Mouse (Mus musculus): ENCODE data around the gene Ccdc97.

Ccdc97 gene

DNA sequence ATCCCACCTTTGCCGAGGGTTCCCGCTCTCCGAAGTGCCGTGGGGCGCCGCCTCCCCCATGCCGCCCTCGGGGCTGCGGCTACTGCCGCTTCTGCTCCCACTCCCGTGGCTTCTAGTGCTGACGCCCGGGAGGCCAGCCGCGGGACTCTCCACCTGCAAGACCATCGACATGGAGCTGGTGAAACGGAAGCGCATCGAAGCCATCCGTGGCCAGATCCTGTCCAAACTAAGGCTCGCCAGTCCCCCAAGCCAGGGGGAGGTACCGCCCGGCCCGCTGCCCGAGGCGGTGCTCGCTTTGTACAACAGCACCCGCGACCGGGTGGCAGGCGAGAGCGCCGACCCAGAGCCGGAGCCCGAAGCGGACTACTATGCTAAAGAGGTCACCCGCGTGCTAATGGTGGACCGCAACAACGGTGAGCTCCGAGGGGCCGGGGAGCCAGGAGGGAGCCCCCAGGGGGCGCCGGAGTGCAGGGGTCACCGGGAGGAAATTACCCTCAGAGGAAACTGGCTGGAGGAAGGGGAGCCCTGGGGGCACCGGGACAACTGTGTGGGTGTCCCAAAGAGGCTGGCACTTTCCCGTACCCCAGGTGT, 31.0 kb downstream of the Ccdc97 start:
- DNase-seq: no peak

DNA sequence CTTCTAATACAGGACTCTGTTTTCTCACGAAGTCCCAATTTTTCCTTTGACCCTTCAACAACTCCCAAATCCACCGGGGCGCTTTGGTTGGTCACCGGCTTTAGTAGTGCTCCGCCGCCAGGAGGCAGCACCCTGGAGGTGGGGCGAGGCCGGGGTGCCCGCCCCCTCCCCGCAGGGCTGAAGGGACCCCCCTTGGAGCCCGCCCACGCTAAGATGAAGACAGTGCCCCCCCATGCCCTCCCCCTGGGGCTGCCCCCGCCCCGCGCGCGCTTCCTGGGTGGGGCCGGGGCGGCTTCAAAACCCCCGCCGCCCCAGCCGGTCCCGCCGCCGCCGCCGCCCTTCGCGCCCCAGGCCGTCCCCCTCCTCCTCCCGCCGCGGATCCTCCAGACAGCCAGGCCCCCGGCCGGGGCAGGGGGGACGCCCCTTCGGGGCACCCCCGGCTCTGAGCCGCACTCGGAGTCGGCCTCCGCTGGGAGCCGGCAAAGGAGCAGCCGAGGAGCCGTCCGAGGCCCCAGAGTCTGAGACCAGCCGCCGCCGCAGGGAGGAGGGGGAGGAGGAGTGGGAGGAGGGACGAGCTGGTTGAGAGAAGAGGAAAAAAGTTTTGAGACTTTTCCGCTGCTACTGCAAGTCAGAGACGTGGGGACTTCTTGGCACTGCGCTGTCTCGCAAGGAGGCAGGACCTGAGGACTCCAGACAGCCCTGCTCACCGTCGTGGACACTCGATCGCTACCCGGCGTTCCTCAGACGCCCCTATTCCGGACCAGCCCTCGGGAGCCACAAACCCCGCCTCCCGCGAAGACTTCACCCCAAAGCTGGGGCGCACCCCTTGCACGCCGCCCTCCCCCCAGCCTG, 32.0 kb downstream of the Ccdc97 start, which contains the start of gene Tgfb1:
Gene Tgfb1, plus strand, starts transcription at position 323 of the 852 bp plus-strand sequence.
- DNase-seq: no peak

DNA sequence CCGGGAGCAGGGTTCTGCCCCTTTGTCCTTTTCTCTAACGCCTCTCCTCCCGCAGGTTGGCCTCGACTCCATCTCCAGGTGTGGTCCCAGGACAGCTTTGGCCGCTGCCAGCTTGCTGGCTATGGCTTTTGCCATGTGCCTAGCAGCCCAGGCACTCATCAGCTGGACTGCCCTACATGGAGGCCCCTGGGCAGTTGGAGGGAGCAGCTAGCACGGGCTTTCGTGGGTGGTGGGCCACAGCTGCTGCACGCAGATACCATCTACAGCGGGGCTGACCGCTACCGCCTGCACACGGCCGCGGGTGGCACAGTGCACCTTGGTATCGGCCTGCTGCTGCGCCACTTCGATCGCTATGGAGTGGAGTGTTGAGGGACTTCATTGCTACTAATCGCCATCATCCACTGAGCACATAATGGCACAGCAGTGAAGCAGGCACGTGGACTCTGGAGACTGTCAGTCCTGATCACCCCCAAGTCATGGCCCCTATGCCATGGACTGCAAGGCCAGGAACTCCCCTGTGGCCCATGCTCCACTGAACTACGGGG, 32.9 kb downstream of the Ccdc97 start:
- DNase-seq: no peak

DNA sequence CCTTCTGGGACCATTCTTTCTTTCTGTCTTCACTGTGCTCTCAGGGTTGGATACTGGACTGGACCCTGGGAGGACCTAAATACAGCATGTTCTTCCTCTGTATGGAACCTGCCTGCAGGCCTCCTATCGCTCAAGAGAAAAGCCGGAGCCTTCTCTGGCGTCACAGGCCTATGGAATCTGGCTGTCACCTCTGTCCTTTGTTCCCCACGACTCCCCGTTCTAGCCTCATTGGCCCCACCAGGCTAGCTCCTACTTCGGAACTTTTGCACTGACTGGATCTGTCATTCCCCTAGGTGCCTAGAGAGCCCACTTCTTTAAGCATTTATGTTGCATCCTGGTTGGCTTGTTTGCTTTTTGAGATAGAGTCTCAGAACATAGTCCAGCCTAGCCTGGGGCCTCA, 34.2 kb downstream of the Ccdc97 start:
- no peak for DNase-seq

DNA sequence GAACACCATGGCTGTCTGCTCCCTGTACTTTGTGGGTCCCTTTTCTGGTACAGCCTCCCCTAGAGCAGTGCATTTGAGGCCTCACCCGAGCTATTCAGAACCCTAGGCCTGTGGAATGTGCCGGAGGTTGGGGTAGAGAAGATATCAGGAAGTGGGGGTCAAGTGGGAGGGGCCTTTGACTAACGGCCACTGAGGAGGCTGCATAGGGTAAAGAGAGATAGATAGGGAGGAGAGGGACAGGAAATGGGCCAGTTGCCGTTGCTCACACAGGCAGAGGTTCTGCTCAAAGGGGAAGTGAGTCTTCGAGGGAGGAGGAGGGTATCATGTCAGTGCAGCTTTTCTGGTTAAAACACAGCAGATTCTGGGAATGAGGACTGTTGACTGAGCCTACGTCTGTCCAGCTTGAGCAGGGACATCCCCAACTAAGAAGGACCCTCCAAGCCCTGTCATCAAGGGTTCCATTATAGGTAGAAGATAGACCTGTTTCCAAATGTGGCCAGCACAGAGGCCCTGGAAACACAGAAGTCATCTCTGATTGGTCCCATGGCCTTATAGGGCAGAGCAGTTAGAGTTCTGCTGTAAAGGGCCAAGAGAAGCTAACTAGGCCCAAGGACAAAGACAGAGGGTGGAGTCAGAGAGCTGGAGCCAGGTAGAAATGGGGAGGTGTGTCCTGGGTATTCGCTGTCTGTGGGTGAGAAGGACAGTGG, 35.3 kb downstream of the Ccdc97 start:
- no peak for DNase-seq

DNA sequence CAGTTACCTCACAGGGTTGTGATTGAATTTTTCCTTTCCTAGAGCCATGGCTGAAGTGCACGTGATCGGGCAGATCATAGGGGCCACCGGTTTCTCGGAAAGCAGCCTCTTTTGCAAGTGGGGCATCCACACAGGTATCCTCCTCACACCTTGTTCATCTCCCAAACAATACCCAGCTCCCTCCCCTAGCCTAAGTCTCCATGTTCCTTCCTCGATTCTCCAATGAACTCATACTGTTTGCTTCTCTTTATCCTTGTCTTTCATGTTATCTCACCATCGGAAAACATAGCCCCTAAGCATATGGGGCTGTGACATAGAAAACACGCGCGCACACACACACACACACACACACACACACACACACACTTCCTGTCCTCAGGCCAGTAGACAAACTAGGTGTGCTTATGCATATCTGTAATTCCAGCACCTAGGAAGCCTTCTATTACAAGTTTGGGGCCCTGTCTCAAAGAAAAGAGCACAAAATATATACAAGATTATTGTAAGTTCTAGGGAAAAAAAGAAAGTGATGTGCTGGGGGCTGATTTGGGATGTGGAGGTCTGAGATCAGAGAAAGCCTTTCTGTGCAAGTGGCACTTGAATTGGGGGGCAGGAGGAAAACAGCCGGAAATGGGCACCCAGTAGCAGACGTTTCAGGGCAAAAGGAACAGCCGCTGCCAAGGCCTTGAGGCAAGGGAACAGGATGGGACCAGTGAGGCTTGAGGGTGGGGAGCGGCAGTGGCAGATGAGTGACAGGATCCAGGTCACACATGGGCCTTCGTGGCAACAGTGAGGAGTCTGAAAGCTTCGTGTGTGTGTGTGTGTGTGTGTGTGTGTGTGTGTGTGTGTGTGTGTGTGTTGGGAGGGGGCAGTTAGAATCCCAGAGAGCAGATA, 37.3 kb downstream of the Ccdc97 start:
- no peak for DNase-seq

DNA sequence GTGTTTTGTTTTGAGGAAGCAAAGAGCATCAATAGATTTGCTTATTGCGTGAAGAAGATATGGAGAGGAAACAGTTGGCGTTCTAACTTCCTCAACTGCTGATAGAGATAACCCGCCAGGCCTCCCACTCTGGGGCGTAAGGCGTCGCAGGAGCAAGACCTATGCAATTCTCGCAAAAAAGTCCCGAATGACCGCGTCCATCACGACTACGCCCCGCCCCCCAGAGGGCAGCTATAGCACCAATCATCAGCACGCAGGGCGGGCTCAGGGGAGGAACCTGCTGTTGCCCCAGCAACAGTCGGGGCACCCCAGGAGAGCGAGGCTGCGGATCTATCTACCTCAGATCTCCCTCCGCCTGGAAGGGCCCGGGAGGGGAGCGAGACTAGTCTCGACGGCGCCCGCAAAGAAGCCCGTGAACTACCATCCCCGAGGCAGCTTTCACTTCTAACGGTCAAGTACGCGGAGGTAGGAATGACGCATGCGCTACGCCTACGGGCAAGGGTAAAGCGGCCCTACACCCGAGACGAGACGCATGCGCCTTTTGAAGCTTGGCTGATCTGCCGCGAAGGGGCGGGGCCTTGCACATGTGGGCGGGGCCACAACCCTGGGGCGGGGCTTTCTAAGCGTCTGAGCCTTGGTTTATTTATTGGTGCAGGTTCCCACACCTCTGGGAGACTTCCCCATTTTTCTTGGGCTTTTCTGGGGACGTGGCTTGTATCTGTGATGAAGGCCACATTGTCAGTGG, 38.2 kb downstream of the Ccdc97 start, which contains the start of gene B9d2:
Gene B9d2, plus strand, starts transcription at position 267 of the 745 bp plus-strand sequence.
- DNase-seq: peak; percentile 95

DNA sequence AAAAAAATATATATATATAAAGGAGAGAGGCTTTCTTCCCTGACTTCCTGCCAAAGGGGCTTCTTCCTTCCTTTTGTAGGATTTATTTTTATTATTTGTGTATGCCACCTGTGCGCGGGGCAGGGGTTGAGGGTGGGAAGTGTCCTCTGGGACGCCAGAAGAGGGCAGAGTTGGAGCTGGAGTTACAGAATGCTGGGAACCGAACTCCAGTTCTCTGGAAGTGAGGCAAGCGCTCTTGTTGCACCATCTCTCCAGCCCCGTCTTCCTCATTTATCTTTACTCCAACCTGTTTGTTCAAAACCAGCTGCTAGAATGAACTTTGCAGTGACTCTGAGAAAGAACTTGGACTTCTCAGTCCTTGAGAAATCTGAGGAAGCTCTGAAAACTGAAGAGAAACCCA, 38.9 kb downstream of the Ccdc97 start:
- DNase-seq: no peak

DNA sequence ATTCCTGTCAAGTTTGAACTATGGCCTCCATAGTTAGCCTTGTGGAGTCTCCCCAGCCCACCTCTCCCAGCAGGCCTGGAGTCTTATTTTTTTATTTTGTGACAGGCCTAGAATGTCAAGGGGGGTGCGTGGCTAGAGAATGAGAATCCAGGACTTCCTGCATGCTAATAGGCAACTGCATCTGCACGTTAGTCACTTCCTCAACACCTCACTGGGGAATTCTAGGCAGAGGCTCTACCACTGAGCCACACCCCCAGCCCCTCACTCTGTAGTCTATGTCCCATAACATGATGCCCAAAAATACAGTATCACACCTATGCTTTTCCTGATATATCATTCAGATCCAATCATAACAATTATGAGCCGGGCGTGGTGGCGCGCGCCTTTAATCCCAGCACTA, 41.9 kb downstream of the Ccdc97 start:
- DNase-seq: no peak

DNA sequence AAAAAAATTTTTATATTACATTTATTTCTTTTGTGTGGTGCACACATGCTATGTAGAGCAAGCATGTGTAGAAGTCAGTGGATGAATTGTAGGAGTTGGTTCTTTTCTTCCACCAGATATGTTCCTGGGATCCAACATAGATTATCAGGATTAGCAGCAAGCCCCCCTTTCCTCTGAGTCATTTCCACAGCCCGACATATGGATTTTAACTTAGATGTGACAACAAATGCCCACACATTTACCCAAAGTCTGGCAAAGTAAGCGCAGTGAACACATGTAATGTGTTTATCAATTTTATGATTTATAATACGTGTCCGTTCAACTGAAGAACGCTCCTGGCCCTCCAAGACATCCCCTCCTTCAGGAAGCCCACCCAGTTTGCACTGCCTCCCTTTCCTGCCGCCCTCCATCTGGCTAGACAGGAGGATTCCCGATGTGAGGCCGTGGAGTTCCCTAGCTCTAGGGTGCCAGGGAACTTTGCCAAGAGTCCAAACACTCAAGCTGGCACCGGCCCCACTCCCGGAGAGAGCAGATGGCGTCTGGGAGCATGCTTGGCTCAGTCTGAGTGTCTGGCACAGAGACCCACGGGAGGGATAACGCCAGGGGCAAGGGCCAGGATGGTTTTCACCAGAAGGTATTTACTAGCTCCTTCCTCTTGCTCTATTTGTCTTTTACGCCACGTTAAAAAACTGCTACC, 42.7 kb downstream of the Ccdc97 start:
- DNase-seq: peak; percentile 89

DNA sequence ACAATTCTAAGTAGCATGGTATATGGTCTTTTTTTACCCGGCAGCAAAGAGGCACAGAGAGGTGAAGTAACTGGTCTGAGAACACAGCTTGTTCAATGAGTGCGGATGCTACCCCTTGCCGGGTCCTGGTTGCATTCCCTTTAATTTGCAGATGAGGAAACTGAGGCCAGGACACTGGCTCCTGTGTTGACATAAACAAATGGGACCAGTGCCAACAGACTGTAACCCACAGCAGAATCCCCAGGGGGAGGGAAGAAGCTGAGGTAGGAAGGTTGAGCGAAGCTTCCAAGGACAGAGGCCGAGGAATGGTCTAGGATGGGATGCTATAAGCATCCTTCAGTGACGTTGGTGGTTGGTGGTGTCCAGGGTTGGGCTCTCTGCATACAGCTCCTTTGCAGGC, 43.5 kb downstream of the Ccdc97 start:
- no peak for DNase-seq

DNA sequence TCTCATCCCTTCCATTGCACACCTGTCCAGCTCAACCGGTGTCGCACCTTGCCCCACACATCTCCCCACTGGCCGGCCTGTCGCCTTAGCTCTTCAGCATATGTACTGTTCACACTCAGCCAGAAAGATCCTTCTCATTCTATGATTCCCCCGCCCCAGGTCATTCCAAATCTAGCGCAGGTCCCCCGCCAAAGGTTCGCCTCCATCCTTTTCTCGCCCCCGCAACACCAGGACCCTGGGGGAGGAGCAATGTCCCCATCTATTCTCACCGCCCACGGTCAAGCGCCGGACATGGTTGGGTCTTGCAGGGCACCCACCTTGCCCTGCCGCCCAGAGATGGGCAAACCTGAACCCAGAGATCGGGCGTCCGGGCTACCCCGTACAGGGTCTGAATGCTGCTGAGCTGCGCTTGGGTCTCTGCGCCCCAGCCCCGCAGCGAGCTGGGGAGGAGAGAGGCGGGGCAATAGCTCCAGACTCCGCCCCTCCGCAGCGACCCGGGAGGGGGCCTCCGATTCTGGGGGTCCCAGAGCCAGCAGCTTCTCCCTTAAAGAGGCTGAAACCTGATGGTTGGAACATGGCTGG, 44.1 kb downstream of the Ccdc97 start, which contains the start of gene Tmem91:
Gene Tmem91, minus strand, starts transcription at position 448 of the 582 bp plus-strand sequence.
- DNase-seq: no peak

DNA sequence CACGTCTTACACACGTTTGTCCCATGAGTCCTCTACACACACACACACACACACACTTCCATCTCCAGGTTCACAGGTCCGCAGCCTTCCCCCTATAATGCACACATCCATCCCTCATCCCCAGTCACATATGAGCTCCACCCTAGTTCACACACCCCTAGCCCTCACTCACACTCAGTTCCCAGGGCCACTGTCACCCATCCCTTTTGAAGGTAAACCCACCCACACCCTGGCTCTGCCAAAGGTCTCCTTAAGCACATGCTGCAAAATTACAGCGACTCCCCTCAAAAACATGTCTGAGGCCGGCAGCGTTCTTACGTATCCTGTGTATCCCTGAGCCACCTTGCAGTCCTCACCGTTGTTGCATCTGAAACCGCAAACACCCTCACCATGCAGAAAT, 44.6 kb downstream of the Ccdc97 start:
- no peak for DNase-seq

DNA sequence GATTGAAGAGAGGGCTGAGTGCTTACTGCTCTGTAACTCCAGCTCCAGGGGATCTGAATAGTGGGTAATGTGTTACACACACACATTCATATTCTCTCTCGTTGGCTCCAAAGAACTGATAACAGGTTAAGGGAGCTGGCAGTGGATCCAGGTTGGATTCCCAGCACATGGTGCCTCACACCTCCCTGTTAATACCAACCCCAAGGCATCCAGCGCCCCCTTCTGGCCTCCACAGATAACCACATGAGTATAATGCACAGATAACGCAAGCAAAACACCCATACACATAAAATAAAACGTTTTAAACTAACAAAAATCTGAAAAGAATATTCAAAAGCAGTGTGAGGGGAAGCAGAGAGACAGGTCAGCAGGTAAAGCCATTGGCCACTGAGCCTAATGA, 46.4 kb downstream of the Ccdc97 start:
- no peak for DNase-seq

DNA sequence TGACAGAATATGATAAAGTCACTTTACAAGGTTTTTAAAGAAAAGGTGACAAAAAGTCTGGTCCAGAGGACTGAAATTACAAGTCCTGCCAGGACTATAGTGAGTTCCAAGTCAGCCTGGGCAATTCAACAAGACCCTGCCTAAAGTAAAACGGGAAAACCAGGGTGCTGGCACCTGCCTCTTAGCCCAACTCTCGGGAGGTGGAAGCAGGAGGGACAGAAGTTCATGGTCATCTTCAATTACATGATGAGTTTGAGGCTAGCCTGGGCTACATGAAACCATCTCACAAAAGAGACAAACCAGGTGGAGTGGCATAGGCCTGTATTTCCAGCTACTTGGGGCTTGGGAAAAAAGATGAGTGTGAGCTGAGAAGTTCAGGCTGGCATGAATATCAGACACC, 47.2 kb downstream of the Ccdc97 start:
- no peak for DNase-seq

DNA sequence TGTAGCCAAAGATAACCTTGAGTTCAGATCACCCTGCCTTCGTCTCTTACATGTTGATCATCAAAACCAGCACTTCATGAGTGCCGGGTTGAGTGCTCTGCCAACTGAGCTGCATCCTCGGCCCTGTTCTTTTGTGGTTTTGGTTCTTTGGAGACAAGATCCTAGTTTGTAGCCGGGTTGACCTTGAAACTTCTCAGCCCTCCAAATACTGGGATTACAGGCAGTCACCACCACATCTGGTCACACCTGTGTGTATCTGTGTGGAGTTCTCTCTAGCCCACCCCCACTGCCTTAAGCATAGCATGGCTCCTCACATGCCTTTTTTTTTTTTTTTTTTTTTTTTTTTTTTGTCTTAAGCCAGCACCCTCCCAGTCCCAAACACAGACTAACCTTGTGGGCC, 48.8 kb downstream of the Ccdc97 start:
- DNase-seq: no peak

DNA sequence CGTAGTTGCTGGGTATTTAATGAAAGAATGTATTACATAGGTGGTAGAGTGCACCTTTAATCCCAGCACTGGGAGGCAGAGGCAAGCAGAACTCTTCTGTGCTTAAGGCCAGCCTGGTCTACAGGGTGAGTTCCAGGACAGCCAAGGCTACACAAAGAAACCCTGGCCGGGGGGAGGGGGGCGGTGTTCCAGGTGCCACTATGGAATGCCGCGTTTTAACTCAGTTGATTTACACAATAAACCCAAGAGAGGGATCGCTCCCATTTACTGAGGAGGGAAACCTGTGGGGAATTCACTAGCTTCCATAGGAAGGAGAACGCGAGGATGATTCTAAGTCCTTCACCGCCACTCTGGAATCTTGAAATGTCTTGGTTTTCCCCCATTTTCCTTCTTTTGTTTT, 49.3 kb downstream of the Ccdc97 start:
- DNase-seq: no peak

DNA sequence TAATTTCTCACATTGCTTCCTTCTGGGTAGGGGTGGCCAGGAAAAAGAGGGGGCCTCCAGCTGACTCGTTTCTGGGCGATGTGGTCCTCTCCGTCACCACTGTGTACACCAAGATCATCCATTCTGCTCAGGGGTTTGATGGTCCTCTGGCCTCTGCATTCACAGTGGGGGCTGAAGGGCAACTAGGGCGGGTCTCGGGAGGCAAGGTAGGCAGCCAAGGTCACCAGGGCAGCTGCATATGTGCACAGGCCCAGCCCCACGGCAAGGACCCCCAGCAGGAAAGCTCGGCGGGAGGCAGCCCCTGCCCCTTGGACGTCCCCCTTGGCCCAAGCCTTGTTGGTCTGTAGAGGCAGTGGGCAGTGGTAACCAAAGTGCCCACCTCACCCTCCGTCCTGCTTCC, 49.7 kb downstream of the Ccdc97 start:
- no peak for DNase-seq

DNA sequence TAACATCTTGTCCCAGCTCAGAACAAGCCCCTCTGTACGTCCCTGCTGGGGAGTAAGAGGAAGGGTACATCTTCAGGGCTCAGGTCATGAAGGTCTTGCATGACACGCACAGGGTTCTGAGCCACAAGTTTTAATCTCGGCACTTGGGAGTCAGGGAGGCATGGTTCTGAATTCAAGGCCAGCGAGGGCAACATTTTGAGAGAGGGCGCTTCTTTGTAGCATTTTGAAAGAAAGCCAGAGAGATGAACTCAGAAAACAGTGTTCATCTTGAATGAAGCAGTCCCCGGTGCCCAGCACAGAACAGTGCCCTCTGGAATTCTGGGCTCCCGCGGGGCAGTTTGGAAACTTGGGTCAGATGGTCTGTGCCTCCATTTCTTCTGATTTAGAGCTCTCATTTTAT, 52.5 kb downstream of the Ccdc97 start:
- no peak for DNase-seq
